Mouse (Mus musculus) liver, adult 2 months (tissue): ENCODE data around the gene Cux1. TPM values are rescaled to one million over a fixed set of nuclear protein-coding genes. Genes with fewer than 3 reads are reported as not detected.
A peak's percentile ranks its signal among the peaks of the same experiment; 100 is the strongest.

Experiments used
- DNase-seq: peaks from one replicate; pipeline ENCODE4 v3.0.0-alpha.2; 2011; ENCODE audit warnings: low read depth, low spot score; ENCODE audit errors: extremely low read depth
- H3K27ac ChIP-seq: fragments of 200-500 bp; replicated peaks from 2 replicates; pipeline ENCODE4 v1.5.1; 2012; ENCODE audit warnings: low read depth, mild to moderate bottlenecking, control low read depth, inconsistent platforms, low read length; ENCODE audit not compliant: insufficient read depth
- H3K27me3 ChIP-seq: fragments of 200-500 bp; 2 replicates; pipeline ENCODE4 v1.6.1; 2012; ENCODE audit warnings: mild to moderate bottlenecking, moderate library complexity, low read length, inconsistent platforms; ENCODE audit not compliant: control insufficient read depth, insufficient read depth
- H3K36me3 ChIP-seq: fragments of 200-500 bp; 2 replicates; pipeline ENCODE4 v1.6.1; 2012; ENCODE audit warnings: low read length, inconsistent platforms; ENCODE audit not compliant: control insufficient read depth, insufficient read depth
- H3K4me1 ChIP-seq: fragments of 200-500 bp; 2 replicates; pipeline ENCODE4 v1.6.1; 2011; ENCODE audit warnings: low read length; ENCODE audit not compliant: control insufficient read depth, insufficient read depth
- H3K4me3 ChIP-seq: fragments of 200-500 bp; 2 replicates; pipeline ENCODE4 v1.5.1; 2011; ENCODE audit warnings: low read depth, mild to moderate bottlenecking, control low read depth, low read length, moderate library complexity; ENCODE audit not compliant: insufficient read depth
- H3K79me2 ChIP-seq: fragments of 200-500 bp; 2 replicates; pipeline ENCODE4 v1.6.1; 2012; ENCODE audit warnings: inconsistent platforms, mild to moderate bottlenecking, low read length, moderate library complexity; ENCODE audit not compliant: control insufficient read depth, insufficient read depth
- H3K9ac ChIP-seq: fragments of 200-500 bp; 2 replicates; pipeline ENCODE4 v1.6.1; 2012; ENCODE audit warnings: low read depth, mild to moderate bottlenecking, control low read depth, inconsistent platforms, low read length
- CTCF ChIP-seq: fragments of 200-500 bp; IDR thresholded peaks from 2 replicates; pipeline ENCODE4 v1.5.1; 2011; ENCODE audit warnings: low read depth, low read length, control low read depth
- POLR2A ChIP-seq: fragments of 200-500 bp; IDR thresholded peaks from 2 replicates; pipeline ENCODE4 v1.6.1; 2011; ENCODE audit warnings: low read length, control low read depth; ENCODE audit not compliant: insufficient read depth; ENCODE audit errors: extremely low read depth
- WGBS: fragments of 180-500 bp; shearing (Covaris S2); methylation state at CpG from one replicate; pipeline ENCODE4 v1.1.7; 2018; 5-methylcytosine and 5-hydroxymethylcytosine counted together
- polyA plus RNA-seq: library from polyadenylated mRNA; depleted of rRNA; stranded (reverse); fragments of >200 nt; gene quantifications from 2 replicates; pipeline ENCODE4 v1.2.3, GENCODE M21; 2012; rRNA removed
- total RNA-seq: library from RNA; depleted of rRNA; stranded (reverse); fragments of >200 nt; gene quantifications from 2 replicates; pipeline ENCODE4 v1.2.3, GENCODE M21; 2014; rRNA removed

Gene Cux1
- total RNA-seq (9.5 and 12.6 TPM in 2 replicates), polyA plus RNA-seq (11.6 and 12.6 TPM in 2 replicates)

GRCm38 (mm10) chr5:136567176-136568025 is at the start of gene Cux1:
Gene Cux1 (minus strand): TSS chr5:136567490.
- peak within 1 kb of the TSS; percentile 98 for H3K9ac ChIP-seq
- TF ChIP-seq CTCF: no peak
- 0 out of 2 replicates have a peak, but pooled peaks have one; percentile 18 for TF ChIP-seq POLR2A
- H3K79me2 ChIP-seq: peaks cover 17% of the 10 kb centered on the region; the same call in 1 of the 2 replicates
- no peaks in the 10 kb centered on the region for H3K36me3 ChIP-seq
- WGBS: 1% methylated on average over 92 of the region's 103 CpGs
- H3K27ac ChIP-seq: peak within 1 kb of the TSS; percentile 68
- peak; percentile 68 for DNase-seq
- peaks cover 5% of the 10 kb centered on the region; the same call in 1 of the 2 replicates for H3K4me1 ChIP-seq
- peak within 1 kb of the TSS; percentile 97 for H3K4me3 ChIP-seq
- no peaks in the 10 kb centered on the region for H3K27me3 ChIP-seq

- Histone ChIP-seq H3K36me3 (no peaks in the 10 kb centered on the region), H3K27me3 (no peaks in the 10 kb centered on the region), H3K27ac (no peak overlapping the region), H3K79me2 (no peaks in the 10 kb centered on the region), H3K4me3 (no peak overlapping the region), H3K9ac (no peak overlapping the region), H3K4me1 (no peaks in the 10 kb centered on the region)
- WGBS: 74% methylated on average over 1 of the region's 1 CpGs
- no peak for TF ChIP-seq POLR2A
- TF ChIP-seq CTCF: no peak
- DNase-seq: no peak
Observed at GRCm38 (mm10) chr5:136612391-136612790, 45.1 kb upstream of the Cux1 start.

- Histone ChIP-seq H3K9ac (no peak overlapping the region), H3K36me3 (no peaks in the 10 kb centered on the region), H3K27ac (no peak overlapping the region), H3K79me2 (no peaks in the 10 kb centered on the region), H3K4me3 (no peak overlapping the region), H3K27me3 (no peaks in the 10 kb centered on the region), H3K4me1 (no peaks in the 10 kb centered on the region)
- 79% methylated on average over 6 of the region's 6 CpGs for whole genome bisulfite sequencing
- DNase-seq: no peak
- no peak for TF ChIP-seq CTCF
- no peak for TF ChIP-seq POLR2A
Observed at GRCm38 (mm10) chr5:136608814-136609434, 41.6 kb upstream of the Cux1 start.

- Histone ChIP-seq H3K4me3 (no peak overlapping the region), H3K27ac (no peak overlapping the region), H3K4me1 (no peaks in the 10 kb centered on the region), H3K9ac (no peak overlapping the region), H3K27me3 (no peaks in the 10 kb centered on the region), H3K36me3 (no peaks in the 10 kb centered on the region), H3K79me2 (no peaks in the 10 kb centered on the region)
- 45% methylated on average over 11 of the region's 11 CpGs for WGBS
- no peak for TF ChIP-seq POLR2A
- TF ChIP-seq CTCF: no peak
- no peak for DNase-seq
Observed at GRCm38 (mm10) chr5:136605144-136605543, 37.9 kb upstream of the Cux1 start.

- Histone ChIP-seq H3K9ac (no peak overlapping the region), H3K4me1 (no peaks in the 10 kb centered on the region), H3K36me3 (no peaks in the 10 kb centered on the region), H3K4me3 (no peak overlapping the region), H3K27ac (no peak overlapping the region), H3K79me2 (no peaks in the 10 kb centered on the region), H3K27me3 (no peaks in the 10 kb centered on the region)
- 88% methylated on average over 13 of the region's 13 CpGs for WGBS
- DNase-seq: no peak
- TF ChIP-seq POLR2A (no peak), CTCF (no peak)
Observed at GRCm38 (mm10) chr5:136603176-136603964, 36.1 kb upstream of the Cux1 start.
